Mouse (Mus musculus) limb, embryonic 14.5 days (tissue): Measurements from ENCODE around the gene Ofd1. TPM values are rescaled to one million over a fixed set of nuclear protein-coding genes. Genes with fewer than 3 reads are reported as not detected.

ENCODE experiments used
- ATAC-seq: fragments of 200-750 bp; cut with Nextera tagmentation; 2 replicates; pipeline ENCODE4 v1.8.0; 2017; ENCODE audit warnings: low read depth, moderate number of reproducible peaks, moderate TSS enrichment; ENCODE audit not compliant: low FRiP score
- DNase-seq: peaks from one replicate; pipeline ENCODE4 v3.0.0-alpha.2; 2015; ENCODE audit warnings: low spot score
- H3K27ac ChIP-seq: fragments of 300-500 bp; sonication (generic); replicated peaks from 2 replicates; pipeline ENCODE4 v1.5.1; 2014; ENCODE audit warnings: low read depth, mild to moderate bottlenecking, low read length, moderate library complexity, mixed read lengths
- H3K27me3 ChIP-seq: fragments of 300-500 bp; sonication (generic); 2 replicates; pipeline ENCODE4 v1.6.1; 2014; ENCODE audit warnings: low read length, mixed read lengths; ENCODE audit not compliant: control insufficient read depth, insufficient read depth
- H3K36me3 ChIP-seq: fragments of 300-500 bp; sonication (generic); 2 replicates; pipeline ENCODE4 v1.6.1; 2014; ENCODE audit warnings: mild to moderate bottlenecking, low read length, moderate library complexity, mixed read lengths; ENCODE audit not compliant: control insufficient read depth, insufficient read depth
- H3K4me1 ChIP-seq: fragments of 300-500 bp; sonication (generic); 2 replicates; pipeline ENCODE4 v1.6.1; 2014; ENCODE audit warnings: antibody characterized with exemption, low read length, mixed read lengths; ENCODE audit not compliant: control insufficient read depth, insufficient read depth
- H3K4me2 ChIP-seq: fragments of 300-500 bp; sonication (generic); replicated peaks from 2 replicates; pipeline ENCODE4 v1.6.1; 2014; ENCODE audit warnings: low read depth, mild to moderate bottlenecking, low read length, moderate library complexity; ENCODE audit not compliant: severe bottlenecking
- H3K4me3 ChIP-seq: fragments of 300-500 bp; sonication (generic); replicated peaks from 2 replicates; pipeline ENCODE4 v1.5.1; 2014; ENCODE audit warnings: low read length
- H3K9ac ChIP-seq: fragments of 300-500 bp; sonication (generic); 2 replicates; pipeline ENCODE4 v1.6.1; 2014; ENCODE audit warnings: mild to moderate bottlenecking, low read depth, low read length, moderate library complexity; ENCODE audit not compliant: severe bottlenecking
- H3K9me3 ChIP-seq: fragments of 300-500 bp; sonication (generic); 2 replicates; pipeline ENCODE4 v1.6.1; 2016; ENCODE audit warnings: low read length; ENCODE audit not compliant: control insufficient read depth
- POLR2A ChIP-seq: fragments of 200-500 bp; IDR thresholded peaks from 2 replicates; pipeline ENCODE4 v1.8.0; 2012; ENCODE audit warnings: inconsistent platforms, mild to moderate bottlenecking, moderate library complexity, borderline replicate concordance; ENCODE audit not compliant: insufficient read depth, insufficient read length; ENCODE audit errors: extremely low read depth
- WGBS: fragments of 180-500 bp; shearing (Covaris S2); extraction: QIAGEN DNeasy Blood & Tissue Kit; methylation state at CpG from one replicate; pipeline ENCODE4 v1.1.7; 2014; 5-methylcytosine and 5-hydroxymethylcytosine counted together
- polyA plus RNA-seq, 2 experiments: library from polyadenylated mRNA; depleted of rRNA in 1 of 2; stranded (reverse) in 1 of 2; unstranded in 1 of 2; fragments of >200 nt; fragmentation: Nextera tagmentation in 1 of 2; extraction: Ambion mirVana in 1 of 2; gene quantifications; 2 replicates each; pipeline versions ENCODE4 v1.2.1 to v1.2.3; 2012 to 2014

Ofd1 gene
- polyA plus RNA-seq (2012; rRNA removed) = 4.9 and 6.6 TPM in 2 replicates
- polyA plus RNA-seq (2014; fragmentation: Nextera tagmentation; extraction: Ambion mirVana) = 7.2 and 7.3 TPM in 2 replicates

DNA sequence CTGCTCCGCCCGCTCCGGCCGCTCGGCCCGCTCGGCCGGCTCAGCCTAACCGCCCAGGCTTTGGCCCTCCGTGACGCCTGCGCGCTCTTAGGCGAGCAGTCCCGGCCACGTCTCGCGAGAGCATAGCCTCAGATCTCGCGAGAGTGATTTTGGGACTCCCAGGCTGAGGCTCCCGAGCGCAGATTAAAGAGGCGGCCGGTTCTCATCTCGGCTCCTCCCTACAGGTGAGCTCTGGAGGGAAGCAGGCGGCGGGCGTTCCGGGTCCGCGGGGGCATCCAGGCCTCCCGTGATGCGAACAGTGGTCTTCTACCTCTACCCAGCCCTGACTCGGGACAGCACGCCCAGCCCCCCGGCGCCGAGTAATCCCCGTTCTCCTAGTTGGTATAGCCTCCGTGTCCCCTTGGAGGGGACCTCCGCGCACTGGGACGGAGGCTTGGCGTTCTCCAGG lies at the start of gene Ofd1:
Ofd1 (minus strand) TSS at position 89 of the 448 bp plus-strand sequence.
- peak within 1 kb of the TSS; percentile 49 for H3K4me2 ChIP-seq
- H3K27me3 ChIP-seq = no peaks in the 10 kb centered on the region; the same call in none of the 2 replicates
- ATAC-seq = peak; percentile 99

DNA sequence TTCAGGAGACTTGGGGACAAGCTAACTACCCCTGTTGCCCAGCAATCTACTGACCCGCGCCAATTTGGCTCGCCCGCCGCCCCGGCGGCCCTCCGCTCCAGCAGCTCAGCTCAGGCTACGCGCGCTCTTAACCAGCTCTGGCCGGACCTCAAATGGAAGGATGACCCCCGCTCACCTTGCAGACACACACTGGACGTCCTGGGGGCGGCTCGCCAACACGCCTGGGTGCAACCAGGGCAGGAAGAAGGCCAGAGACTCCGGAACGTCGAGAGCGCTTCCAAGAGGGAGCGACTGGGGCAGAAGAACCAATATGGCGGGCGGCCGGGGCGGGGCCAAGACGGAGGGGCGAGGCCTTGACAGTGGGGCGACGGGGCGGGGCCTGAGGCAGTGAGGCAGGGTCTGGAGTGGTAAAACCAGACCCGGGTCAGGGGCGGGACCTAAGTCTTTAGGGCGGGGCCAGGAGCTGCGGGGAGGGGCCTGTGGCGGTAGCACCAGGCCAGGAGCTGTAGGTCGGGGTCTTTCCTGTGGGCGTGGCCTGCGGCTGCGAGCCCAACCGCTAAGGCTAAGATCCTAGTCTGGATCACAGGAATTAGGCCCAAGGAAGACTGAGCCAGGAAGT lies 39.0 kb upstream of the Ofd1 start, which contains the start of gene Rab9:
Rab9 (minus strand) TSS at position 503 of the 619 bp plus-strand sequence.
- ATAC-seq = peak; percentile 98
- no peaks in the 10 kb centered on the region for H3K27me3 ChIP-seq
- WGBS = 17% methylated on average over 26 of the region's 41 CpGs

More for the DNA sequence above, at the start of gene Ofd1:
- Histone ChIP-seq H3K4me1 (no peaks in the 10 kb centered on the region), H3K9me3 (no peaks in the 10 kb centered on the region), H3K4me3 (peak within 1 kb of the TSS; percentile 53), H3K27ac (peak within 1 kb of the TSS; percentile 61; the same call in 1 of the 2 replicates), H3K36me3 (no peaks in the 10 kb centered on the region), H3K9ac (peak within 1 kb of the TSS; percentile 72)
- no peak; the same call in 1 of the 2 replicates for TF ChIP-seq POLR2A
- WGBS = 12% methylated on average over 17 of the region's 44 CpGs
- DNase-seq = peak; percentile 92

DNA sequence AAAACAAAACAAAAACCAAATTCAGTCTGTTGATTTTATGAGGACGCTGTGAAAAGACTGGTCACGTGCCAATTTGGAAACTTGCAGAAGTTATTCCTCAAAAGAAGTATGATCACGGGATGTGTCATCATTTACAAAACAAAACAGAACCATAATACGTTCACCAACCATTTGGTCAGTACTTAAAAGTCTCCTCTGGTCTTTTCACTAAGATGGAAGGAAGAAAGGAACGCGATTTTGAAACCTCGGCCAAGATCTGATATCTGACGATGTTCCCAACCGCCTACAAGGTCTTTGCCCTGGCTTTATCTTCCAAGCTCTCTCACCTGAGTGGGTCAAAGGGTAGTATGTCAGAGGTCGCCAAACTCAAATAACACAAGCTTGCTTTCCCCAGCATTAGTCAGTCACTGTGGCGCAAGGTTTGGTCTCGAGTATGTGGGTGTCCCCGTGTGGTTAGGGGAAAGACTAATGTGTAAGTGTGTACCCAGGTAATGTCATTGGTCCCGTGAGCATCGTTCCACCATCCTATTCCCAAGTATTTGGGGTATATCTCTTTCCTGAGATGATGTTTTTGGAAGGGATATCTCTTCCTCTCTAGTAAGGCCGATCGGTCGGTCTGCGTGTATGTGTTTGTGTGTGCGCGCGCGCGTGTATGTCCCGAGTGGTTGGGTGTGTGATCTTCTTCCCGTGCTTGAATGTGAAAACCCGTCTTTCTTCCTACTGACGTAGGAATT lies 38.3 kb upstream of the Ofd1 start:
- H3K4me1 ChIP-seq = no peaks in the 10 kb centered on the region
- peak overlapping the region; percentile 70 for H3K9ac ChIP-seq
- WGBS = 25% methylated on average over 28 of the region's 28 CpGs
- peaks cover 4% of the 10 kb centered on the region; the same call in 1 of the 2 replicates for H3K36me3 ChIP-seq
- H3K4me2 ChIP-seq = peak overlapping the region; percentile 51
- H3K4me3 ChIP-seq = peak overlapping the region; percentile 63
- no peaks in the 10 kb centered on the region for H3K27me3 ChIP-seq
- DNase-seq (no peak), ATAC-seq (peak; percentile 39)
- TF ChIP-seq POLR2A = no peak
- no peaks in the 10 kb centered on the region for H3K9me3 ChIP-seq
- peak overlapping the region; percentile 84; the same call in 1 of the 2 replicates for H3K27ac ChIP-seq

More for the DNA sequence above, 39.0 kb upstream of the Ofd1 start, which contains the start of gene Rab9:
- H3K4me1 ChIP-seq = no peaks in the 10 kb centered on the region
- peak within 1 kb of the TSS; percentile 51 for H3K4me2 ChIP-seq
- no peak for TF ChIP-seq POLR2A
- peaks cover 4% of the 10 kb centered on the region; the same call in 1 of the 2 replicates for H3K36me3 ChIP-seq
- peak within 1 kb of the TSS; percentile 84; the same call in 1 of the 2 replicates for H3K27ac ChIP-seq
- H3K4me3 ChIP-seq = peak within 1 kb of the TSS; percentile 63
- no peaks in the 10 kb centered on the region for H3K9me3 ChIP-seq
- peak within 1 kb of the TSS; percentile 70 for H3K9ac ChIP-seq
- DNase-seq = peak; percentile 94

DNA sequence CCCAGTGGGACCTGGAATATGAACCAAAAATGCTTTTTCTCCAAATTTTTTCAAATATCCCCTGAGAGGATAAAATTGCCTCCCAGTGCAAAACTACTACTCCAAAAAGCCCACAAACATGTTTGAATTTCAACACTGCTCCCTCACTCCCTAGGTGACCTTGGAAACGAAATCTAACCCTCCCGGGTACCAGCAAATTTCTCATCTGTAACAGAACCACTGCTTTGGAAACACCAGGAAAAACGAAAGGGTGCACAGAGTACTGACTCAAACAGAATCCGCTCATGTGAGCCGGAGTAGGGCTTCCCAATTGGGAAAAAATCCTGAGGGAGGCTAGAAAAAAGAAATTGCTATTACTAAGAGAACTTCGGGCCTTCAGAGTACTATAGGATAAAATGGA lies 36.9 kb upstream of the Ofd1 start:
- peaks cover 4% of the 10 kb centered on the region; the same call in 1 of the 2 replicates for H3K36me3 ChIP-seq
- DNase-seq (no peak), ATAC-seq (no peak)
- H3K9me3 ChIP-seq = no peaks in the 10 kb centered on the region
- no peaks in the 10 kb centered on the region for H3K27me3 ChIP-seq
- H3K27ac ChIP-seq = peak overlapping the region; percentile 19; the same call in 1 of the 2 replicates
- H3K4me2 ChIP-seq = peak overlapping the region; percentile 51
- 64% methylated on average over 6 of the region's 6 CpGs for WGBS
- no peaks in the 10 kb centered on the region for H3K4me1 ChIP-seq
- TF ChIP-seq POLR2A = no peak
- H3K9ac ChIP-seq = no peak overlapping the region
- H3K4me3 ChIP-seq = peak overlapping the region; percentile 63

DNA sequence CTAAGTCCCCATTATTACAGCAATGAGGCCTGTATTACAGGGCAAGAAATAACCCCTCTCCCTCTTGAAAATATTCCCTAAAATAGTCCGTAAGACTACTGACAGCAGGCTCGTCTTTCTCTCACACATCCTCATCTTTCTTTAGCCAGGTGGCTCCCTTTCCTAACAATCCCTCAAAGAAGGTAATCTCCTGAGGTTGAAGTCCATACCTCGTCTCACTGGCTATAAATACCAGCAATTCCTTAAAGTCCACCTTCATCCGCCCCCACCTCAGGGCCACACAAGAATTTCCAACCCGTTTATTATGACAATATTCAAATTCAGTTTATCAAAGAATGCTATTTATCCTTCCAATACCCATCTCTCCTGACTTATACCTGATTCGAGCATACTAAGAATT lies 32.1 kb upstream of the Ofd1 start:
- DNase-seq = no peak
- Histone ChIP-seq H3K4me2 (no peak overlapping the region), H3K4me3 (no peak overlapping the region), H3K36me3 (peaks cover 4% of the 10 kb centered on the region), H3K27ac (no peak overlapping the region), H3K27me3 (no peaks in the 10 kb centered on the region), H3K9me3 (no peaks in the 10 kb centered on the region), H3K9ac (no peak overlapping the region), H3K4me1 (no peaks in the 10 kb centered on the region)
- no peak for ATAC-seq
- no peak for TF ChIP-seq POLR2A
- WGBS = 78% methylated on average over 6 of the region's 6 CpGs
